Mouse (Mus musculus) natural killer cell, adult 2 months (primary cell): ENCODE results near the gene Kptn.
A peak's percentile ranks its signal among the peaks of the same experiment; 100 is the strongest.

Source experiments
- DNase-seq, 2 experiments: peaks; one replicate each; pipeline ENCODE4 v3.0.0; 2022; ENCODE audit warnings: low spot score in 2 of 2

Kptn gene

DNA sequence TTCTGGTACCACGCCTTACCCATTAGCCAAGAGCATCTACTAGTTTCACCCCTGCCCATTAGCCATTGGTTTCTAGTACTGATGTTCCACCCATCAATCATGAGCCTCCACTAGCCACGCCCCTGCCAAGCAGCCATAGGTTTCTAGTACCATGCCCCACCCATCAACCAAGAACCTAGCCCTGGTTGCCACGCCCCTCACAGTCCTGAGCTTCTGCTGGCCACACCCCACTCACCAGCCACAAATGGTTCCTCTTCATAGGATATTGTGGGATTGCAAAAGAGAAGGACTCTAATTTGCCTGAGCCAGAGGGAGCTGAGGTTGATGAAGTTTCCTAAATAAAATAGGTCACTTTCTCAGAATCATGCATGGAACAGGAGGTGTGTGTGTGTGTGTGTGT lies 41.0 kb downstream of the Kptn start:
- no peak for DNase-seq

DNA sequence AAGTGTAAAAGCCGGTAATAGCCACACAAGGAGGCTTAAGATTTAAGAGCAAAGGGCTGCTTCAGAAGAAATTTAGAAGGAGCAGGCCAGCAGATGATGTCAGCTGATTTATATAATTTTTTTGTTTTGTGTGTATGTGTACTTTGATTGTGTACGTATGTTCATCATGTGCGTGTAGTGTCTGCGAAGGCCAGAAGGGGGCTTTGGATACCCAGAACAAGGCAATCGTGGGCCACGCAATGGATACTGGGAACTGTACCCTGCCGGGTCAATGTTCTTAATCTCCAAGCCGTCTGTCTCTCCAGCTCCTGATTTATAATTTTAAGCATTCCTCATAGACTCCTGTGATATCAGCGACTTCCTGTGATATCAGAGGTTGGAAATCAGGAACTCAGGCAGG lies 41.6 kb downstream of the Kptn start:
- no peak for DNase-seq

GRCm38 (mm10) chr7:16162036-16162435 lies 42.3 kb downstream of the Kptn start:
- no peak for DNase-seq

- DNase-seq = no peak
Observed at GRCm38 (mm10) chr7:16172141-16172581, 52.5 kb downstream of the Kptn start.

DNA sequence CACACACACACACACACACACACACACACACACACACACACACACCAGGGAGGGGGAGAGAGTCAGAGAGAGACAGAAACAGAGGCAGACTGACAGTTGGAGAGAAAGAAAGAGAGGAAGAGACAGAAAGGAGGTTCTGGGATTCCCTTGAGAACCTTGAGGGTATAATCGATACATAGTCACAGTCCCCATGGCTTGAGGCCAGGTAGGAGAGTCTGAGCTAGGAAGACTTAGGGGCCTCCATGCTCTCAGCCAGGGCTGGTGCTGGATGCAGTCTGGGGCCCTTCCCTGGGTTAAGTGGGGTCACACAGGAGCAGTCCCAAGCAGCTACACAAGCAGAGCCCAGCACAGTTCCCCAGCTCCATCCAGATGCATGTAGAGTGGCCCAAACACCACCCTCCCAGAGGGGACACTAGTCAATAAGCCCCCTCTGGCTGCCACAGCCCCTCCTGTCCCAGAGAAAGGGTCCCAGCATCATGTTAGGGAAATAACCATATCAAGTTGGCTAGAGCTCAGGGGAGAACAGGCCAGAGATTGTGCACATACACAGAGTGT lies 53.0 kb downstream of the Kptn start:
- no peak for DNase-seq

DNA sequence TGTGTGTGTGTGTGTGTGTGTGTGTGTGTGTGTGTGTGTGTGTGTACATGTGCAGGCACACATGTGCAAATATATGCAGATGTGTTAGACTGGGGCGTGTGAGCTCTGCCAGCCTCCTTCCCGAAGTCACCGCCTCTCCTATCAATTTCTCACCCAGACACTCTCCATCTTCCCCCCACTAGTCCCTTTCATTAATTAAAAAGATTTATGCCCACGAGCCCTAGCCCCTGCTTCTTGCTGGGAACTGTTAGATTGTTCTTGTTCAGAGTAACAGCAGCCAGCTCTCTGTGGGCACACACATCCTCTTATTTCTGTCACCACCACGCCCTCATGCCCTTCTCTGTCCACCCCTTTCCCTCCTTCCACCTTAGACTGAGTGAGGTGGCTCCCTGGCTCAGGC lies 53.5 kb downstream of the Kptn start:
- no peak for DNase-seq

- DNase-seq = peak; percentile 23 to 46
Observed at GRCm38 (mm10) chr7:16174597-16175541, 55.2 kb downstream of the Kptn start, which contains the start of gene Meis3. Gene Meis3 (plus strand): TSS chr7:16175090.

- DNase-seq = no peak
Observed at GRCm38 (mm10) chr7:16175542-16175931, 55.8 kb downstream of the Kptn start.
